Mouse (Mus musculus): Measurements from ENCODE around the gene Pax2. TPM values are rescaled to one million over a fixed set of nuclear protein-coding genes. Genes with fewer than 3 reads are reported as not detected.

The Pax2 gene
- polyA plus RNA-seq, 1 experiment from 2014 or later = not detected

GRCm38 (mm10) chr19:44741091-44741763 is 14.6 kb upstream of the Pax2 start:
- H3K36me3 ChIP-seq = no peaks in the 10 kb centered on the region
- peak overlapping the region; percentile 31 for H3K4me3 ChIP-seq
- ATAC-seq (ENCODE audit: low FRiP score, low read depth) = no peak
- H3K27ac ChIP-seq = no peak overlapping the region
- WGBS = under 1% methylated on average over 48 of the region's 48 CpGs
- H3K9ac ChIP-seq = peak overlapping the region; percentile 25; the same call in 1 of the 2 replicates
- H3K9me3 ChIP-seq = peaks cover 5% of the 10 kb centered on the region; the same call in 1 of the 2 replicates
- H3K4me1 ChIP-seq = peaks cover 16% of the 10 kb centered on the region
- peak overlapping the region; percentile 56 for H3K4me2 ChIP-seq (replicated peaks)
- peaks cover 100% of the 10 kb centered on the region for H3K27me3 ChIP-seq

- Histone ChIP-seq H3K27ac (no peak overlapping the region), H3K27me3 (peaks cover 100% of the 10 kb centered on the region), H3K4me1 (peaks cover 21% of the 10 kb centered on the region), H3K9ac (peak overlapping the region; percentile 25; the same call in 1 of the 2 replicates), H3K9me3 (peaks cover 5% of the 10 kb centered on the region; the same call in 1 of the 2 replicates), H3K4me3 (peak overlapping the region; percentile 31), H3K4me2 (replicated peaks) (peak overlapping the region; percentile 56), H3K36me3 (no peaks in the 10 kb centered on the region)
- ATAC-seq (ENCODE audit: low FRiP score, low read depth) = no peak
- under 1% methylated on average over 13 of the region's 13 CpGs for WGBS
Measured at GRCm38 (mm10) chr19:44741764-44742127, 14.1 kb upstream of the Pax2 start.

DNA sequence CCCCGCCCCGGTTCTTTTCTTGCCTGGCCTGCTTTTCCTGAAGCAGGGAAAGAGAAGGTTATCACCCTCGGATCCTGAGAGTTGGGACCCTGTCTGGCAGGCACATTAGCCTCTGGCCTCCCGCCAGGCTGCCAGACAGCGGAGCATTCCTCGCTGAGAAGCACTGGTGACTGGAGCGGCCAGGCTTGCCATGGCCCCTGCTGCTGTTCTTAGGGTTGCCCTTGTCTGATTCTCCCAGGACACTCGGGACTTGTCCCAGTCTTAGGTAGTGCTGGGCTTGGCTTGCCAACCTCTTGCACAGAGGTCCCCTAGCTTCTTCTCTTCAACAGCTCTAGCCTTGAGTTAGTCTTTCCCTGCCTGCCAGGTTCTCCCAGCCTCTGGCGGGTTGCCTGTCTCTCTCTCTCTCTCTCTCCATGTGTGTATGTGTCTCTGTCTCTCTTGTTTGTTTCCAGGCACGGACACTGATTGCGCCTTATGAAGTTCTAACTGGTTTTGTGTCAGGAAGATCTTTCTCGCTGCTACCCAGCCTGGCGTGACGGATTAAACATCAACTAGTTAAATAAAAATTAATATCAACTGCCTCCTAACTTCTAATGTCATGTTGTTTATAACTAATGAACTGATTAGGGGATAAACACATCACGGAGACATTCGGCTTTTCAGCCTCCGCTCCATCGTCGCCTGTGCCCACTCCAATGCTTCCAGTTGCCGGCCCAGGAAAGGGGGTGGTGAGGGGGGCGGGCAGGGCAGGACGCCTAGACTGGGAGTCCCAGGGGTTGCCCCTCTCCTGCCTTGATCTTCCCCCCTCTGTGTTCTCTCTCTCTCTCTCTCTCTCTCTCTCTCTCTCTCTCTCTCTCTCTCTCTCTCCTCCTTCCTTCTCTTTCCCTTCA is 13.5 kb upstream of the Pax2 start:
- peak overlapping the region; percentile 56 for H3K4me2 ChIP-seq (replicated peaks)
- no peak overlapping the region for H3K27ac ChIP-seq
- under 1% methylated on average over 21 of the region's 22 CpGs for WGBS
- H3K9ac ChIP-seq = no peak overlapping the region
- H3K4me1 ChIP-seq = peaks cover 25% of the 10 kb centered on the region
- no peak for ATAC-seq (ENCODE audit: low FRiP score, low read depth)
- H3K27me3 ChIP-seq = peaks cover 100% of the 10 kb centered on the region
- H3K4me3 ChIP-seq = peak overlapping the region; percentile 31; the same call in 1 of the 2 replicates
- no peaks in the 10 kb centered on the region for H3K36me3 ChIP-seq
- peaks cover 5% of the 10 kb centered on the region; the same call in 1 of the 2 replicates for H3K9me3 ChIP-seq

GRCm38 (mm10) chr19:44743021-44743415 is 12.8 kb upstream of the Pax2 start:
- ATAC-seq (ENCODE audit: low FRiP score, low read depth) = no peak
- WGBS = 0% methylated on average over 2 of the region's 2 CpGs
- no peak overlapping the region for H3K9ac ChIP-seq
- H3K4me3 ChIP-seq = no peak overlapping the region
- no peak overlapping the region for H3K4me2 ChIP-seq (replicated peaks)
- H3K4me1 ChIP-seq = peaks cover 25% of the 10 kb centered on the region
- H3K27ac ChIP-seq = no peak overlapping the region
- peaks cover 100% of the 10 kb centered on the region for H3K27me3 ChIP-seq
- no peaks in the 10 kb centered on the region for H3K36me3 ChIP-seq
- H3K9me3 ChIP-seq = peaks cover 5% of the 10 kb centered on the region; the same call in 1 of the 2 replicates

DNA sequence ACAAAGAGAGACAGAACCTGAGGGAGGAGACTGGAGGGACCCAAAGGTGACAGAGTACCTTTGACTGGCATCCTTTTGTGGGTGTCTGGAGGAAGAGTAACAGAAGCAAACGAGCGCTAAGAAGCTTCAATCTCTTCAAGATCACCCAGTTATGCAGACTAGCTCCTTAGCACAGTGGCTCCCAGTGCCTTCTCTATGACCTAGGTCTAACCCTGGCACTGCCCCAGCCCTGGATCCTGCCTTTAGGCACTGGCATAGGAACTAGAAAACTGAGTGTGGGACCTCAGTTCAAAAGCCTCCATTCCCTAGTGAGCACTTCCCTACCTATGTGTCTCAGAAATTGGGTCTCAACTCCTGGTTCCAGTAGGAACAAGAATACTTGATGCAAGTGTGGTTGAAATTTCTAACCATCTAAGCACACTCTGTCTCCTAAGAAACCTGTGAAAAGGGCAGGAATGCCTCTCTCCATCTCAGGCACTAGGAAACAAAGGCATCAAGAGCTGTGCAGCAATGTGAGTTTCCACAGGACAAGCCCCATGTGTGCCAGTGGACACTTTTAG is 11.8 kb upstream of the Pax2 start:
- Histone ChIP-seq H3K4me2 (replicated peaks) (no peak overlapping the region), H3K9me3 (peaks cover 5% of the 10 kb centered on the region; the same call in 1 of the 2 replicates), H3K9ac (no peak overlapping the region), H3K4me3 (no peak overlapping the region), H3K27ac (no peak overlapping the region), H3K27me3 (peaks cover 100% of the 10 kb centered on the region), H3K36me3 (no peaks in the 10 kb centered on the region), H3K4me1 (peaks cover 25% of the 10 kb centered on the region)
- no peak for ATAC-seq (ENCODE audit: low FRiP score, low read depth)
- 4% methylated on average over 2 of the region's 2 CpGs for WGBS

DNA sequence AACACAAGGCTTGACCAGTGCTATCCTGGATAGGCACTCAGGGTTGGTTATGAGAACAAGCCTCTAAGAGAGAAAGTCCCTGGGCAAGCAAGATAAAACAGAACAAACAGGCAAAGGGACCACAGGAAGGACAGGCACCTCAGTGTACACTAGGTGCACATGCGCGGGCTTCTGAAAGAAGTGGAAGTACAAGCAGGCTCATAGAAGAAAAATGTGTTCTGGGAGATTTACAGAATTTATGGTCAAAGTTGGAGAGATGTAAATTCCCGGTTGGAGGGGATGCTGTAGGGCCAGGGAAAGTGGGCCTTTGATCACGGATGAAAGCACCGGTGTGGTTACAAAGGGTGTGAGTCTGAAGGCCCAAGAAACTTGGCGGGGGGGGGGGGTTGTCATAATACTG is 10.1 kb upstream of the Pax2 start:
- H3K27me3 ChIP-seq = peaks cover 100% of the 10 kb centered on the region
- H3K4me1 ChIP-seq = peaks cover 30% of the 10 kb centered on the region
- no peak overlapping the region for H3K9ac ChIP-seq
- H3K4me2 ChIP-seq (replicated peaks) = no peak overlapping the region
- H3K9me3 ChIP-seq = no peaks in the 10 kb centered on the region
- no peak overlapping the region for H3K4me3 ChIP-seq
- H3K36me3 ChIP-seq = no peaks in the 10 kb centered on the region
- H3K27ac ChIP-seq = no peak overlapping the region
- no peak for ATAC-seq (ENCODE audit: low FRiP score, low read depth)
- WGBS = 2% methylated on average over 6 of the region's 6 CpGs

DNA sequence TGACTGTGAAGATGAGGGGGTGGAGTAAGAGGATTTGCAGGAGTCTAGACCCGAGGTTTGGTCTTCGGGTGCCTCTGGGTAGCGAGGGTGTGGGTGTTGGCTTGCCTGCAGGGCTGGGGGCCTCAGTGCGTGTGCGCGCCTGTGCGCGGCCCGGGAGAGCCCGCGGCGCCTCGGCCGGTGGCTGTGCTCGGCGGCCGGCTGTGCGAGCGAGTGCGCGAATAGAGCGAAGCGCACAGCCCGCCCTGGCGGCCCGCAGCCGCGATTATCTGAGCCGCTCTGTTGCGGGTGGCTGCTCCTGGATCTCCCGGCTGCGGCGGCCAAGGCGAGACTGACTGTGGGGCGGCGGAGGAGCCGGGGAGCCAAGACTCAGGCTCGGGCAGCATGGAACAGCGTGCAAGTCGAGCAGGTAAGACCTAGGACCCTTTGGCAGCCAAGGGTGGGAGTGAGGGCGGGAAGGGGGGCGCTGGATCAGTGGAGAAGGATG is 9.3 kb upstream of the Pax2 start:
- peak; percentile 24; the same call in 1 of the 2 replicates for ATAC-seq (ENCODE audit: low FRiP score, low read depth)
- WGBS = under 1% methylated on average over 40 of the region's 42 CpGs

DNA sequence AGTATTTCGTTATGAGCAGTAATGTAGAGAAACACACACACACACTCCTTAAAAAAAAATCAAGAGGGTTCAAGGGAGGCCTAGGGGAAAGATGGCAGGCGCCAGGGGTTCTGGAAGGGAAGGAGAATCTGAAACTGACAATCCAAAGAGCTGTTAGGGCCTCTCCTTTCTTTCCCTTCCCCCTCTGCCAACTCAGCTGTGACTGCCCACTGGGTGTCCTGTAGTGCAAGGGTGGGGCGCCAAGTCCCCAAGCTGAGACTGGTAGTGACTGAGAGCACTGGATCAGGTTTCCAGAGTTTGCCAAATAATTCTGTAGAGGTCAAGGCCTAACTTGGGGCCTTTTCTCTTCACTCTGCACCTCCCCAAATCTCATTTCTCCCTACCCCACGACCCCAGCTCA is 8.4 kb upstream of the Pax2 start:
- WGBS = 11% methylated on average over 4 of the region's 4 CpGs
- Histone ChIP-seq H3K4me2 (replicated peaks) (no peak overlapping the region), H3K36me3 (no peaks in the 10 kb centered on the region), H3K4me1 (peaks cover 16% of the 10 kb centered on the region), H3K9ac (no peak overlapping the region), H3K9me3 (no peaks in the 10 kb centered on the region), H3K27me3 (peaks cover 100% of the 10 kb centered on the region), H3K4me3 (no peak overlapping the region), H3K27ac (no peak overlapping the region)
- ATAC-seq (ENCODE audit: low FRiP score, low read depth) = no peak

More for the DNA sequence above, 9.3 kb upstream of the Pax2 start:
- no peak overlapping the region for H3K27ac ChIP-seq
- 0 out of 2 replicates have a peak overlapping the region, but pooled peaks have one; percentile 39 for H3K9ac ChIP-seq
- H3K27me3 ChIP-seq = peaks cover 100% of the 10 kb centered on the region
- H3K4me2 ChIP-seq (replicated peaks) = peak overlapping the region; percentile 53
- peaks cover 24% of the 10 kb centered on the region for H3K4me1 ChIP-seq
- no peaks in the 10 kb centered on the region for H3K9me3 ChIP-seq
- peak overlapping the region; percentile 28 for H3K4me3 ChIP-seq
- no peaks in the 10 kb centered on the region for H3K36me3 ChIP-seq

- Histone ChIP-seq H3K9me3 (no peaks in the 10 kb centered on the region), H3K4me2 (replicated peaks) (no peak overlapping the region), H3K9ac (no peak overlapping the region), H3K4me3 (no peak overlapping the region), H3K27me3 (peaks cover 100% of the 10 kb centered on the region), H3K27ac (no peak overlapping the region), H3K4me1 (peaks cover 16% of the 10 kb centered on the region), H3K36me3 (no peaks in the 10 kb centered on the region)
- 0% methylated on average over 5 of the region's 5 CpGs for WGBS
- no peak for ATAC-seq (ENCODE audit: low FRiP score, low read depth)
Measured at GRCm38 (mm10) chr19:44748271-44748670, 7.6 kb upstream of the Pax2 start.

DNA sequence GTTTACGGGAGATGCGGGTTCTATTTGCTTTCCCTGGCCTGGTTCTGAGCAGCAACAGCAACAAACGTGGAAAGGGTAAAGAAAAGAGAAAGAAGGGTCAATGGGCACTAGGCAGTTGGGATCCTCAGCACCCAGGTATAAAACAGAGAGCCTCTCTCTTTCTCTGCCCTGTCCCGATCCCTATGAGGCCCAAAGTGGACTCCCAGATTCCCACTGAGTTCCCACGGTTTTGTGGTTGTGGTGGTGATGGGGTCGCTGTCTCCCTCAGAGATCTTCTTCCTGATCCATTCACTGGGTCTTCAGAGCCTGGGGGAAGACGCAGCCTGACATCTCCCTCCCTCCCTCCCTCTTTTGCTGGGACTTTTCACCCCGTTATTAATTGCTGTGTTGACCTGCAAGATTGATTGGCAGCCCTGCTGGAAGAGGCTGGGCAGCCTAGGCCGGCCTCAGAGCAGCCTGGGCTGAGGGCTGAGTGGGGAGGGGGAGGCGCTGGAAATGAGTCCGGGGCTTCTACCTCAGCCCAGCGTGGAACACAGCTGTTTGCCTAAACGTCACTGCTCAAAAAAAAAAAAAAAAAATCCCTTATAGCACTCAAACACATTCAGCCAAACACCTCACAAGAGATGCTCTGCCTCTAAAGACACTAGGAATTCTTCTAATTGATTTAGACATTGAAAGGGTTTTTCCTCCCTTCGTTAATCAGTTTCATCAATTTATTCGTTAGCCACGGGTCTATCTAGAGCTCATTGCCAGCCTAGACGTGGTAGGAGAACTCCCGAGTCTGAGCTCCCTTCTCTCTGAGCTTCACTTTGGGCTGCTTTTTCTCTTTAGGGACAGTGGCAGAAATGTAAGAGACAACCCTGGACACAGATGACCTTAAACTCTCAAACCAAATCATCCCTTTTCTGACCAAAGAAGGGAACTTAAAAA is 6.5 kb upstream of the Pax2 start:
- Histone ChIP-seq H3K4me2 (replicated peaks) (no peak overlapping the region), H3K4me1 (peaks cover 16% of the 10 kb centered on the region), H3K27me3 (peaks cover 100% of the 10 kb centered on the region), H3K27ac (no peak overlapping the region), H3K9me3 (no peaks in the 10 kb centered on the region), H3K4me3 (no peak overlapping the region), H3K9ac (no peak overlapping the region), H3K36me3 (no peaks in the 10 kb centered on the region)
- WGBS = under 1% methylated on average over 18 of the region's 18 CpGs
- no peak for ATAC-seq (ENCODE audit: low FRiP score, low read depth)

All from limb, embryonic 13.5 days (tissue).